Mouse (Mus musculus): ENCODE data around the gene Serpine3. TPM values are rescaled to one million over a fixed set of nuclear protein-coding genes. Genes with fewer than 3 reads are reported as not detected.
A peak's percentile ranks its signal among the peaks of the same experiment; 100 is the strongest.

Gene Serpine3
- not detected in 2 replicates for polyA plus RNA-seq (2014; fragmentation: Nextera tagmentation; extraction: Ambion mirVana)

- DNase-seq (ENCODE audit: low spot score), result no peak
- no peak within 1 kb of the TSS for H3K4me2 ChIP-seq (ENCODE audit: low read depth, severe bottlenecking)
- ATAC-seq (ENCODE audit: insufficient number of reproducible peaks, low FRiP score, low TSS enrichment, low read depth), result no peak
- no peaks in the 10 kb centered on the region for H3K4me1 ChIP-seq (ENCODE audit: control insufficient read depth, insufficient read depth, low read length)
- H3K27me3 ChIP-seq (ENCODE audit: control insufficient read depth, insufficient read depth, low read length), result no peaks in the 10 kb centered on the region
- WGBS, result 83% methylated on average over 8 of the region's 8 CpGs
- no peak within 1 kb of the TSS for H3K9ac ChIP-seq (ENCODE audit: low read length)
- H3K27ac ChIP-seq (replicated peaks; ENCODE audit: low read depth, low read length), result no peak within 1 kb of the TSS
- no peak within 1 kb of the TSS for H3K4me3 ChIP-seq (ENCODE audit: low read depth, low read length)
- H3K36me3 ChIP-seq (ENCODE audit: control insufficient read depth, insufficient read depth, low read length), result no peaks in the 10 kb centered on the region
- no peaks in the 10 kb centered on the region for H3K9me3 ChIP-seq (ENCODE audit: control insufficient read depth, low read length)
These were observed at the start of gene Serpine3 for GRCm38 (mm10) chr14:62663367-62663766. TSS of gene Serpine3 (plus strand) at chr14:62663667.

DNA sequence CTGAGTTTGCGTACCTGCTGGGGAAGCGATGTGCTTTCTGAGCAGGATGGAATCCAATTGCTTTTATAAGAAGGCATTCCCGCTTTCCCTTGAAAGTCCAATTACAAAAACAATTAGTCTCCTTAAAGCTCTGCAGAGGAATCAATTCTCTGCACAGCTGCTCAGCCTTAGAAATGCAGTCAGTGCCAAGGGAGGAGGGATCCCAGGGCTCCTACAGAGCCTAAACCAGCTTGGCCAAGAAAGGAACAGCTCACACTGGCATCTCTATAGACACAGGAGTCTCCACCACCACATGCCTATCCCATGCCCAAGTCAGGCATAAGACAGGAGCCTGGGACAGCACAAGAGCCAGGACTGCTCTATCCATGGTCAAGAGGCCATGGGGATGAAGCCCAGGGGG is 41.1 kb upstream of the Serpine3 start:
- no peak for DNase-seq (ENCODE audit: low spot score)
- Histone ChIP-seq H3K27ac (replicated peaks; ENCODE audit: low read depth, low read length) (no peak overlapping the region), H3K27me3 (ENCODE audit: control insufficient read depth, insufficient read depth, low read length) (no peaks in the 10 kb centered on the region), H3K9me3 (ENCODE audit: control insufficient read depth, low read length) (no peaks in the 10 kb centered on the region), H3K9ac (ENCODE audit: low read length) (no peak overlapping the region), H3K4me3 (ENCODE audit: low read depth, low read length) (no peak overlapping the region), H3K4me2 (ENCODE audit: low read depth, severe bottlenecking) (no peak overlapping the region), H3K36me3 (ENCODE audit: control insufficient read depth, insufficient read depth, low read length) (no peaks in the 10 kb centered on the region), H3K4me1 (ENCODE audit: control insufficient read depth, insufficient read depth, low read length) (no peaks in the 10 kb centered on the region)
- ATAC-seq (ENCODE audit: insufficient number of reproducible peaks, low FRiP score, low TSS enrichment, low read depth), result no peak
- 88% methylated on average over 3 of the region's 3 CpGs for WGBS

DNA sequence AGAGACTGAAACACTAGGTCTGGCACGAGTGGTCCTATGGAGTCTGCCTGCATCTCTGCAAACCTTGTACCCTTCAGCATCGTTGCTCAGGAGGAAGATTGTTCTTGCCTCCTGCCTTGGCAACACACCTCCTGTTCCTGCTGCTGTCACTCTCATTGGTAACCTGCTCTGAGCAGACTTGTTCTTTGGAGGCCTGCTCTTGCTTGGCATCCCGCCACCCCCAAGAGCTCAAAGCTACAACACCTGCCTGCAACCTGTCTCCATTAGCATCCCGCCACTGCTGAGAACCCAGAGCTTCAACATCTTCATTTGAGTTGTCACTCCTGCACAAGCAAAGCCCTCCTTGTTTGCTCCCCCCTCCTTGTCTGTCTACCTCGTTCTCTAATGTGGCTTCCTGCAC is 35.5 kb upstream of the Serpine3 start:
- 86% methylated on average over 5 of the region's 5 CpGs for WGBS
- H3K9ac ChIP-seq (ENCODE audit: low read length), result no peak overlapping the region
- no peaks in the 10 kb centered on the region for H3K4me1 ChIP-seq (ENCODE audit: control insufficient read depth, insufficient read depth, low read length)
- no peak overlapping the region for H3K27ac ChIP-seq (replicated peaks; ENCODE audit: low read depth, low read length)
- no peak overlapping the region for H3K4me3 ChIP-seq (ENCODE audit: low read depth, low read length)
- H3K36me3 ChIP-seq (ENCODE audit: control insufficient read depth, insufficient read depth, low read length), result no peaks in the 10 kb centered on the region
- no peaks in the 10 kb centered on the region for H3K27me3 ChIP-seq (ENCODE audit: control insufficient read depth, insufficient read depth, low read length)
- DNase-seq (ENCODE audit: low spot score) (no peak), ATAC-seq (ENCODE audit: insufficient number of reproducible peaks, low FRiP score, low TSS enrichment, low read depth) (no peak)
- H3K9me3 ChIP-seq (ENCODE audit: control insufficient read depth, low read length), result no peaks in the 10 kb centered on the region
- no peak overlapping the region for H3K4me2 ChIP-seq (ENCODE audit: low read depth, severe bottlenecking)

DNA sequence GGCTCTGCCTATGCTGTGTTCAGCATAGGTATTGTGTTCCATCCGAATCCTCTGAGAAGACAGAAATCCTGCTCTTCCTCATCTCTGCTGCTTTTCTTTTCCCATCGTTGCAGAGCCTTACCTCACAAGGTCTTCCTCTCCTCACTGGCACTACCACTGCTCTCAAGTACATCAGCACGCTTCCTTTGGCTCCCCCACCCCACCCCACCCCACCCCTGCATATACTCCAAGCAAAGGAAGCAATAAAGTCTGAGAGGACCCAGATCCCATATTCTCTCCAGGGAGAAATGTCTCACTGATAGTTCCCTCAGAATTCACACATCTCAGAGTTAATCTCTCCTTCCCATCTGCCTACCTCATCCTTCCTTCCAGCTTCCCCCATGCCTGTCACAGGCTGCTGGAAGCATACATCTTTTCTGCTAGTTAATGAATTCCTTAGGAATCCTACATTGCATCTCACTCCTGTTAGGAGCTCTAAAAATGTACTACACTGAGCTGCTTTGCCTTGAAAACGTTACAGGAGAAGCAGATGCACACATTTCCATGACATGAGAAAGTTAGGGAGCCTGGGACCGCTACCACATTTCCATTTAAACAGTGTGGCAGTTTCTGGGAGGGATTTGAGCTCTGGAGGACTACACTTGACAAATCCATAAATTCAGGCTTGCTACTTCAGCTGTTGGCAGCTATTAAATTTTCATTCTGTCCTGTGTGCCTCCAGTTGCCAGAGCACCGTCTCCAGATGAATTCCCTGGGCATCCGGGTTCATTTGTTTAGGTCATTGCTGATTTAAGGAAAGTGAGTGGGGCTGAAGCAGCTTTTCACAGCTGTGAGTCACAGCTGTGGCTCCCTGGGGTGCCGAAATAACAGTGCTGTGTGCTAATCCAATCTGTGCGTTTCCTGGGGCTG is 25.8 kb upstream of the Serpine3 start:
- no peak overlapping the region for H3K27ac ChIP-seq (replicated peaks; ENCODE audit: low read depth, low read length)
- no peak overlapping the region for H3K4me3 ChIP-seq (ENCODE audit: low read depth, low read length)
- 30% methylated on average over 9 of the region's 9 CpGs for WGBS
- H3K4me1 ChIP-seq (ENCODE audit: control insufficient read depth, insufficient read depth, low read length), result peaks cover 7% of the 10 kb centered on the region; the same call in 1 of the 2 replicates
- H3K9ac ChIP-seq (ENCODE audit: low read length), result no peak overlapping the region; the same call in 1 of the 2 replicates
- H3K9me3 ChIP-seq (ENCODE audit: control insufficient read depth, low read length), result no peaks in the 10 kb centered on the region
- no peaks in the 10 kb centered on the region for H3K27me3 ChIP-seq (ENCODE audit: control insufficient read depth, insufficient read depth, low read length)
- no peaks in the 10 kb centered on the region for H3K36me3 ChIP-seq (ENCODE audit: control insufficient read depth, insufficient read depth, low read length)
- ATAC-seq (ENCODE audit: insufficient number of reproducible peaks, low FRiP score, low TSS enrichment, low read depth) (no peak), DNase-seq (ENCODE audit: low spot score) (peak; percentile 39)
- no peak overlapping the region for H3K4me2 ChIP-seq (ENCODE audit: low read depth, severe bottlenecking)

DNA sequence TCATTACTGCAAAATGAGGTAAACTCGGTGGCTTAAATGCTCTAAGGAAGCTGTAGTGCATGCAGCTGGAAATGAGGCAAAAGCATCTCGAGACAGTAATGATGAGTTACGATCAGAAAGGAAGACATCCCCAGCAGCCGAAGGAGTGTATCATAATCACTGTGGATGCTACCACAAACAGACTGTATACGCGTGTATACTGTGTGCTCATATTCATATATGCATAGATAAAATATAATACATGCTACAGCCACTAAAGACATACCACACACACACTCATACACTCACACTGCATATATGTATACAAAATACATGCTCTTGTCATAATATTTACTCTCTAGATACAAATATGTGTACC is 25.1 kb upstream of the Serpine3 start:
- Histone ChIP-seq H3K9ac (ENCODE audit: low read length) (no peak overlapping the region), H3K27ac (replicated peaks; ENCODE audit: low read depth, low read length) (no peak overlapping the region), H3K4me3 (ENCODE audit: low read depth, low read length) (no peak overlapping the region), H3K36me3 (ENCODE audit: control insufficient read depth, insufficient read depth, low read length) (no peaks in the 10 kb centered on the region), H3K9me3 (ENCODE audit: control insufficient read depth, low read length) (no peaks in the 10 kb centered on the region), H3K4me2 (ENCODE audit: low read depth, severe bottlenecking) (no peak overlapping the region), H3K4me1 (ENCODE audit: control insufficient read depth, insufficient read depth, low read length) (peaks cover 7% of the 10 kb centered on the region; the same call in 1 of the 2 replicates), H3K27me3 (ENCODE audit: control insufficient read depth, insufficient read depth, low read length) (no peaks in the 10 kb centered on the region)
- WGBS, result 60% methylated on average over 6 of the region's 6 CpGs
- ATAC-seq (ENCODE audit: insufficient number of reproducible peaks, low FRiP score, low TSS enrichment, low read depth), result no peak
- no peak for DNase-seq (ENCODE audit: low spot score)

DNA sequence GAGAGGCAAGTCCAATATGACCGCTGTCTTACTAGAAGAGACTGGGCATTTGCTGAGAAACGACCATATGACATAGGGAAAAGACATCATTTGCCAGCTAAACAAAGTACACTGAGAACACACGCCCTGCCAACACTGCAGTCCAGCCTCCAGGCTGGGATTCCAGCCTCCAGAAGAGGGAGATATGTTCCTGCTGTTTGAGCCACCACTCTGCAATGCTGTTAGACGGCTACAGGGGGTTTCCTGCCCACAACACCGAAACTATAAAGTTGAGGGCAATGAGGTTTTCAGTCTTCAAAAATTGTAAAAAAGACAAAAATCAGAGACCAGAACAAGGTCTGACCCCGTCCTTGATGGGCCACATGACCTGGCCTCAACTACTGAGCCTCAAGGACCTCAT is 24.4 kb upstream of the Serpine3 start:
- Histone ChIP-seq H3K9me3 (ENCODE audit: control insufficient read depth, low read length) (no peaks in the 10 kb centered on the region), H3K4me2 (ENCODE audit: low read depth, severe bottlenecking) (no peak overlapping the region), H3K36me3 (ENCODE audit: control insufficient read depth, insufficient read depth, low read length) (no peaks in the 10 kb centered on the region), H3K9ac (ENCODE audit: low read length) (no peak overlapping the region), H3K4me3 (ENCODE audit: low read depth, low read length) (no peak overlapping the region), H3K27me3 (ENCODE audit: control insufficient read depth, insufficient read depth, low read length) (no peaks in the 10 kb centered on the region), H3K27ac (replicated peaks; ENCODE audit: low read depth, low read length) (no peak overlapping the region), H3K4me1 (ENCODE audit: control insufficient read depth, insufficient read depth, low read length) (peaks cover 7% of the 10 kb centered on the region; the same call in 1 of the 2 replicates)
- DNase-seq (ENCODE audit: low spot score) (no peak), ATAC-seq (ENCODE audit: insufficient number of reproducible peaks, low FRiP score, low TSS enrichment, low read depth) (no peak)
- 65% methylated on average over 6 of the region's 6 CpGs for WGBS

- no peaks in the 10 kb centered on the region for H3K9me3 ChIP-seq (ENCODE audit: control insufficient read depth, low read length)
- no peaks in the 10 kb centered on the region for H3K27me3 ChIP-seq (ENCODE audit: control insufficient read depth, insufficient read depth, low read length)
- no peak overlapping the region for H3K4me2 ChIP-seq (ENCODE audit: low read depth, severe bottlenecking)
- H3K4me3 ChIP-seq (ENCODE audit: low read depth, low read length), result no peak overlapping the region
- 92% methylated on average over 5 of the region's 5 CpGs for WGBS
- DNase-seq (ENCODE audit: low spot score) (no peak), ATAC-seq (ENCODE audit: insufficient number of reproducible peaks, low FRiP score, low TSS enrichment, low read depth) (no peak)
- no peak overlapping the region for H3K27ac ChIP-seq (replicated peaks; ENCODE audit: low read depth, low read length)
- H3K9ac ChIP-seq (ENCODE audit: low read length), result no peak overlapping the region
- peaks cover 7% of the 10 kb centered on the region; the same call in 1 of the 2 replicates for H3K4me1 ChIP-seq (ENCODE audit: control insufficient read depth, insufficient read depth, low read length)
- no peaks in the 10 kb centered on the region for H3K36me3 ChIP-seq (ENCODE audit: control insufficient read depth, insufficient read depth, low read length)
These were observed 23.9 kb upstream of the Serpine3 start for GRCm38 (mm10) chr14:62639551-62639950.

- H3K27ac ChIP-seq (replicated peaks; ENCODE audit: low read depth, low read length), result no peak overlapping the region
- no peaks in the 10 kb centered on the region for H3K27me3 ChIP-seq (ENCODE audit: control insufficient read depth, insufficient read depth, low read length)
- WGBS, result 75% methylated on average over 4 of the region's 4 CpGs
- no peak overlapping the region for H3K4me2 ChIP-seq (ENCODE audit: low read depth, severe bottlenecking)
- H3K9me3 ChIP-seq (ENCODE audit: control insufficient read depth, low read length), result no peaks in the 10 kb centered on the region
- no peaks in the 10 kb centered on the region for H3K36me3 ChIP-seq (ENCODE audit: control insufficient read depth, insufficient read depth, low read length)
- H3K4me3 ChIP-seq (ENCODE audit: low read depth, low read length), result no peak overlapping the region
- no peak overlapping the region for H3K9ac ChIP-seq (ENCODE audit: low read length)
- peaks cover 7% of the 10 kb centered on the region; the same call in 1 of the 2 replicates for H3K4me1 ChIP-seq (ENCODE audit: control insufficient read depth, insufficient read depth, low read length)
- ATAC-seq (ENCODE audit: insufficient number of reproducible peaks, low FRiP score, low TSS enrichment, low read depth) (no peak), DNase-seq (ENCODE audit: low spot score) (no peak)
These were observed 23.1 kb upstream of the Serpine3 start for GRCm38 (mm10) chr14:62640396-62640795.
